Mouse (Mus musculus) 3T3-L1 (cell line): ENCODE measurements around the gene Adipoq.
A peak's percentile ranks its signal among the peaks of the same experiment; 100 is the strongest.
"Not testable (repeated sequence)": the region's sequence is repeated elsewhere in the genome, so short reads cannot be mapped to it uniquely, and the experiment has no call there.

Experiments
- DNase-seq: peaks from one replicate; pipeline ENCODE4 v3.0.0-alpha.2; 2015; ENCODE audit warnings: low read depth, low spot score

Adipoq gene

DNA sequence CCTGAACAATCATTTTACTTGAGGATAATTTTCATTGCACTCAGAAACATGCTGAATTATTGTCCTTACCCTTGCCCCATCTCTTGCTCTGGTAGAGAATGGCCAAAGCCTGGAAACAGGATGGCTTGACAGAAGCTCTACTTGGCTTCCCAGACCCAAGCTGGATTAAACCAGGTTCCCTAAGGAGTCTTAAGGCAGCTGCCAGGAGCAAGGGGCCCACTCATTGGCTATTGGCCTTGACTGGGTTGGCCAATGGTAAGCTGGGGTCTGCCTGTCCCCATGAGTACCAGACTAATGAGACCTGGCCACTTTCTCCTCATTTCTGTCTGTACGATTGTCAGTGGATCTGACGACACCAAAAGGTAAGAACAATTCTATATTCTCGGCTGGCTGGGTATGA lies at the start of gene Adipoq:
TSS of gene Adipoq (plus strand) at position 257 of the 400 bp plus-strand sequence.
- DNase-seq = no peak

DNA sequence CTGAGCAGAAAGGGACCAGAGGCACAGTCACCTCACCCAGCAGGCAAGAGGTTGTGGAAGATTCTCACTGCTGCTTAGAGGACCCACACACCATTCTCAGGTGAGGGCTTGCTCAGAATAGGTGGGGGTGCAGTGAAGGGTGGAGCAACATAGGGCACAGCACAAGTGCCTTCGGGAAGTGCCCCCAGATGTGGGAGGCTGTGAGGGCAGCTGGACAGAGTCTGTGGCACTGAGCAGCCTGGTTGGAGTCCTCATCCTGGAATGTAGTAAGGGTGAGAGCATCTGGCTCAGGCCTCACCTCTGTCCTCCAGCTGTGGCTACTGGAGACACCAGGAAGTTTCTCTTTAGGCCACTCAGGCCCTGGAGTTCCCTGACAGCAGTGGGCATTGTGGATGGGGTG lies 49.5 kb upstream of the Adipoq start:
- DNase-seq = peak; percentile 14

GRCm38 (mm10) chr16:23097290-23098104 lies 48.8 kb upstream of the Adipoq start:
- DNase-seq = peak; percentile 67

DNA sequence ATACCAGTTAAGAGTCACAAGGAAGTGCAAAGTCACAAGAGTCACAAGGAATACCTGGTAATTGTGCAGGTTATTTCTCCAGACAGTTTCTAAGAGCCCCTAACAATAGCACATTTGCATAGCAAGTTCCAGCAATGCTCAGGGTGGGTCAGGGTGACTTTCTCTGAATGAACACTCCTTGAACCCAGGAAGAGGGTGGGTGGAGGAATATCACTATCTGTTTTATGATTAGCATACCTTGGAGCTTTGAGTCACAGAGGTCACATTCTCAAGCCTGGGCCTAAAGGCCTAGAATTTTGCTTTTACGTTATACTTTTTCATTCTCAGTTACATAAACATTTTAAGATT lies 48.3 kb upstream of the Adipoq start:
- not testable (repeated sequence) for DNase-seq

DNA sequence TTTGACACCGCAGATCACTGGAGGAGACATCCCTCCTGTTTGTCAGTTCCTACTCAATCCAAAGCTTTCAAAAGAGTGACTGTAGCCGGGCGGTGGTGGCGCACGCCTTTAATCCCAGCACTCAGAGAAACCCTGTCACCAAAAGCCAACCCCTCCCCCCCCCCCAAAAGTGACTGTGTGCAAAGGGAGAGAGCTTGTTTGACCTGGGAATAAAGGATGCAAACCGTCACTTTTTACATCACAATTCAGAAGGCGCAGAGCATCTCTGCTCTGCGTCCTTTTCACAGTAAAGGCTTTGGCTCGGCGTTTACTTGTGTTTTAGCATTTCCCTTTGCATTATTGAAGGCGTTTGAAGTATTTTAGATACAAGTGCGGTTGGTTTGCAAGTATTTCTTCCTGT lies 46.7 kb upstream of the Adipoq start:
- no peak for DNase-seq

DNA sequence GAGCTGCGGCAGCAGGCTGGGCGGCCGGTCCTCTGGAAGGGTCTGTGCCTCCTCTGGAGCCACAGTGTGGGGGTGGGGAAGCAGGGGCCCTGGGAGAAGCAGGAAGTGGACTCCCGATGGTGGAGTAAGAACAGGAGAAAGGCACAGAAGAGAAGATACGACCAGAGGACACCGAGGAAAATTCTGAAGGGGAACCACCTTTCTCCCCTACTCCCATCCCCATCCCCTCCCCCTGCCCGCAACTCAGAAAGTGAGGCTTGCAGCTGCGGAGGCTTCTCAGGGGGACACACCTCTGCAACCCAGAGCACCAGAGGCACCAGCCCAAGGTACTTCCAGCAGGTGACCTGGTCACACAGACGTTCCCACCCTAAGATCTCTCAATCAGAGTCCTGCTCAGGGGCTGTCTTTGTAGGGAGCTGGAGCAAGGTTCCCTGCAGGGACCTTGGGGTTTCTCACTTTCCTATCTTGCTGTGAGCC lies 46.2 kb upstream of the Adipoq start:
- DNase-seq = no peak

GRCm38 (mm10) chr16:23100613-23101012 lies 45.7 kb upstream of the Adipoq start:
- no peak for DNase-seq

DNA sequence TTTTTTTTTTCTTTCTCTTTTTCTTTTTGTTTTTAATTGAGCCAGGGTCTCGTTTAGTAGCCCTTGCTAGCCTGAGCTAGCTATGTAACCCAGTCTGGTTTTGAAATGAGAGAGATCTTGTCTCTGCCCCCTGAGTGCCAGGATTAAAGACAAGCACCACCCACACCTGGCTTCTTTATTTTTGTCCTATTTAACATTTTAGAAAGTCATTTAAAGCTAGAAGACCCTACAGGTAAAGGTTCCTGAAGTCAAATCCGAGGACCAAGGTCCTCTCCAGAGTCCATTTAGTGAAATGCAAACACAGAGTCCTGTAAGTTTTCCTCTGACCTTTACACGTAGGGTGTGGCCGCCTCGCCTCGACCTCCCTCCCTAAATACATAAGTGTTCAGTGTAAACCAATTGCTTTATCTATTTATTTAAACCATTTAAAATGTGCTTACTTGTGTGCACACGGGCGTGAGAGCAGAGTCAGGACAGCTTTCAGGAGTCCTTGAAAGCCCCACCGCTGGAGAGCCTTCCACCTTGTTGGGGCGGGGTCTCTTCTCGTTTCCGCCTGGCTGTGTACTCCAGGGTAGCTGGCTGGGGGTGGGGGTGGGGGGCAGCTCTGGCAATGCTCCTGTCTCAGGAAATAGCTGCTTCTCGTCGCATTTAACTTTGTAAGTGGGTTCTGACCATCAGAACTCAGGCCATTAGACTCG lies 43.8 kb upstream of the Adipoq start:
- no peak for DNase-seq

DNA sequence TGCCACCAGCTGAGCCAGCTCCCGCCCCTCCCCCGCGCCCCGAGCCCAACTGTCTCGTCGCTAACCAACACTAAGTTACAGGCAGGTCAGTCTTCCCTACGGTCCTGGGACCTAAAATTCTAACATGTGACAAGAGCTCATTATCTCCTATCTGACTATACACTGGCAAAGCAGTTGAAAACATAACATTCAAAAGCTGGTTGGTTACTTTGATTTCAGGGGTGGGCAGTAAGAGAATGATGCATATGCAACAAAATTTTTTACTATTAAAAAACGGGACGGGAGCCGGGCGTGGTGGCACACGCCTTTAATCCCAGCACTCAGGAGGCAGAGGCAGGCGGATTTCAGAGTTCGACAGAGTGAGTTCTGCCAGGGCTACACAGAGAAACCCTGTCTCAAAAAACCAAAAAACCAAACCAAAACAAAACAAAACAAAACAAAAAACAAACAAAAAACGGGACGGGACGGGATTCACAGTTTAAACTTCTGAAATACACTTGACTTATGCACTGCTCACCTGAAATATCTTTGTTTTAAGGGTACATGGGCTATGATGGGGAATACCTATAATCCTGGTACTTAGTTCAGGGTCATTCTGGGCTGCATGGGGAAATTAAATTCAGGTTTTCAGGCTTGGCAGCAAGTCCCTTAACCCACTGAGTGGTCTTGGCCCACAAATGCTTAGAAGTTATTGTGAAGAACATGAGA lies 43.1 kb upstream of the Adipoq start:
- no peak for DNase-seq

DNA sequence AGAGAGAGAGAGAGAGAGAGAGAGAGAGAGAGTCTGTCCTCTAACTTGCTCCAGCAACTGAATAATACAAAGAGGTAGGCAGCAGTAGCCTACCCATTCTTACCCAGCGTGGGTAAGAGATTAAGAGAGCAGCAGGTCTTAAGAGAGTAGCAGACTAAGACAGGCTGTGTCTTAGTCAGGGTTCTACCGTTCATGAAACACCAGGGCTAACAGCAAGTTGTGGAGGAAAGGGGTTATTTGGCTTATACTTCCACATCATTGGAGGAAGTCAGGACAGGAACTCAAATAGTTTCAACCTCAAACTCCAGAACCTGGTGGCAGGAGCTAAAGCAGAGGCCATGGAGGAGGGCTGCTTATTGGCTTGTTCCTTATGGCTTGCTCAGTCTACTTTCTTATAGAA lies 42.5 kb upstream of the Adipoq start:
- no peak for DNase-seq

- DNase-seq = peak; percentile 22
Observed at GRCm38 (mm10) chr16:23106121-23106520, 40.2 kb upstream of the Adipoq start.

DNA sequence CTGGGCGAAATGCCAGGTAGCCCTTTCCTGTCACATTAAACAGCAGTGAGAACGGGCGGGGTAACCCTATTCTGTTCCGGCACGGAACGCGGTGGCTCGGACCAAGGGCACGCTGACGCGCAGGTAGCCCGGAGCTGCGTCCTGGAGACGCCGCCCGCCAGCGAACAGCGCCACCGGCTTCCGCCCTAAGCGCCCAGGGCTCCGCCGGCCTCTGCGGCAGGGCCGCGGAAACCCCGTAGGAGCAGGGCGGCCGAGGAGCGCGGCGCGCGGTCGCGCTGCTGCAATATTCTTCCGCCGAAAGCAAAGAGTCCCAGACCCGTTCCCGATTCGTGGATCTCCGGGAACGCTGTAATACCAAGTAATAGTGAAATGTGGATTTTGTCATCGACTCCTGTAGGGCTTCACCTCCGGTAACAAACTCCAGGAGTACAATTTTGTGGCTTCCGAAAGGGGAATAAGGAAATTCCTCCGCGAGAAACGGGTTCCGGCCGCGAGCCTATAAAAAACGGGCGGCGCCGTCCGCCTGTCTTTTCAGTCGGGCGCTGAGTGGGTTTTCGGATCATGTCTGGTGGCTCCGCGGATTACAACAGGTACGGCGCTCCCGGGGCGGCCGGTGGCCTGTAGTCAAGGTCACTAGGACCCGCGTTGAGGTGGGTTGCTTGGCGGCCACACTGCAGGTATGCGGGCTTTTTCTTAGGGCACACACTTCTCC lies 38.9 kb upstream of the Adipoq start, which contains the start of gene Eif4a2:
TSS of gene Eif4a2 (plus strand) at position 214 of the 712 bp plus-strand sequence.
- DNase-seq = peak; percentile 93

DNA sequence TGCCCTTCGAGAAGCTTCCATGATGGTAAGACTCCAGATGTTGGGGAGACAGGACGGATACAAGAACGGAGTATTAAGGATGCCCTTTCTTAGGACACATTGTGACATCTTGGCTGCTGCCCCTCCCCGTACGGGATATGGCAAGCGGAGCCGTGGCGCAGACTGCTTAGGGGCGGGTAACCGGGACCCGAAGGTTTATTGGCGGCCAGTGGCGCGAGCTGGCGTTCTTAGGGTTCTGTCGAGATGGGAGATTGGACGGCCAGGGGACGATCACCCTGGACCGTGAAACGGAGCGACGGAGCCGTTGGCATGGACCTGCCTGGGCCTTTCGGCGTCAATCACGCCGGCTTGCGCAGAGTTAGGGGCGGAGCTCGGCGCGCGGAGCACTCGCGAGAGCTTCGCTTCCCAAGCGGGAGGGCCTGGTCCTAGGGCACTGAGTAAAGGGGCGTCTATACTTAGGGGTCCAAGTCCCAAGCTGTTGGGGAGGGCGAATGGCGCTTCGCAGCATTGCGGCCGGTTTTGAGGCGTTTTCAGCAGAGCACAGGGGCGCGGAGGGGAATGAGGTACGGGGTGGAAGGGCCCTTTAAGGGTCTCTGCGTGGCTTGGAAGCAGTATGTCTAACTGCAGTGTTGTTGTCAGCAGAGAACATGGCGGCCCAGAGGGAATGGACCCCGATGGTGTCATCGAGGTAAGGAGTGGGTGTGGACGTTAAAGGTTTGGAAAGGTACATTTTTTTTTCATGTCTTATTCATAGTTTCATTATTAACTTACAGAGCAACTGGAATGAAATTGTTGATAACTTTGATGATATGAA lies 38.2 kb upstream of the Adipoq start:
- peak; percentile 81 for DNase-seq

DNA sequence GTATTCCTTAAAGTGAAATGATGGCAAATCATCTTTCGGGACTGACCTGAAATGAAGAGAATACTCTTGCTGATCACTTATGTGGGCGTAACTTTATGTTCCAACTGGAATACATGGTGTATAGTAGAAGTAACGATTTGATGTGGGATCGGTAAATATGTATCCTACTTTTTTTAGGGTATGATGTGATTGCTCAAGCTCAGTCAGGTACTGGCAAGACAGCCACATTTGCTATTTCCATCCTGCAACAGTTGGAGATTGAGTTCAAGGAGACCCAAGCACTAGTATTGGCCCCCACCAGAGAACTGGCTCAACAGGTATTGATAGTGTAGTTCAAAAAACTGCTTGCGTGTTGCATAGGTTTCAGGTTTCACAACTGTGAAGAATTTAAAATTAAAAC lies 37.4 kb upstream of the Adipoq start:
- peak; percentile 34 for DNase-seq

- DNase-seq = peak; percentile 37
Observed at GRCm38 (mm10) chr16:23109350-23110280, 36.7 kb upstream of the Adipoq start.

DNA sequence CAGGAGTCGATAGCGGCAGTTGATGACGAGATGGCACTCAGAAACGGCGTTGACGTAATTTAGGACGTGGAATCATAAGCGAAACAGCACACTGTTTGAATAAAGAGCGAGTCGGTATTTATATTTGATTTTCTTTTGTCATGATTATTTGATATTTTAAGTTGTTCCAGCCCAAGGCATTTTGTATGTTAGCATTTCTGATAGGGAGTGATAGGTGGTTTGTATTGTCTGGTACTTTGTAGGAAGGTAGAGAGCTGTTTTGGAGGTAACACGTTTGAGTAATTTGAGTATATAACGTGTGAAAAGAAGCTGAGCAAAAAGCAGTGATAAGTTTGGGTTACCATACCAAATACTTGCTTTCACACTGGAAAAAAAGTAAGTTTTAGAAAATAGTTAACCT lies 34.0 kb upstream of the Adipoq start:
- DNase-seq = no peak

GRCm38 (mm10) chr16:23112861-23113435 lies 33.4 kb upstream of the Adipoq start:
- DNase-seq = peak; percentile 33

DNA sequence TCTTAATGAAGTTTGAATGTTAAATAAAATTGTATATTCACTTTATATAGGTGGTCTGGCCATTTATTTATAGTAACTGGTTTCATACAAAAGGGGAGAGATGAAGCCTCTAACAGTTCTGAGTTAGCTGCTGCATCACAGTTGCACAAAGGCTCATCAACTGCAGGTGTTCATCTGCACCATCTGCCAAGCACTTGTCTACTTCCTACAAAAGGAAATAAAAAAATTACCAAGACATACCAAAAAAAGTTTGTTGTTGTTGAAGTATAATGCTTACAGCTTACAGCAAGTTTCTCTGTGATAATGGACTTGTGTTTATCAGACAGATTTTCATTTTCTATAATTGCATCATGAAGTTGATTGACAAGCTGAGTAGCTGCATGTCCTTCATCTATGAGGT lies 32.4 kb upstream of the Adipoq start:
- no peak for DNase-seq
